Mouse (Mus musculus) limb, embryonic 13.5 days (tissue): ENCODE measurements around the gene Sf3a3. TPM values are rescaled to one million over a fixed set of nuclear protein-coding genes. Genes with fewer than 3 reads are reported as not detected.
"Not testable (repeated sequence)": the region's sequence is repeated elsewhere in the genome, so short reads cannot be mapped to it uniquely, and the experiment has no call there.

Experiments
- ATAC-seq: fragments of 200-750 bp; cut with Nextera tagmentation; 2 replicates; pipeline ENCODE4 v1.8.0; 2017; ENCODE audit warnings: low read depth, moderate number of reproducible peaks, moderate TSS enrichment; ENCODE audit not compliant: low FRiP score
- H3K27ac ChIP-seq: fragments of 300-500 bp; sonication (generic); 2 replicates; pipeline ENCODE4 v1.5.1; 2015; ENCODE audit warnings: inconsistent platforms, mild to moderate bottlenecking, moderate library complexity
- H3K27me3 ChIP-seq: fragments of 300-500 bp; sonication (generic); 2 replicates; pipeline ENCODE4 v1.6.1; 2015; ENCODE audit warnings: mild to moderate bottlenecking, inconsistent platforms
- H3K36me3 ChIP-seq: fragments of 300-500 bp; sonication (generic); 2 replicates; pipeline ENCODE4 v1.6.1; 2015; ENCODE audit warnings: inconsistent platforms, mild to moderate bottlenecking, moderate library complexity
- H3K4me1 ChIP-seq: fragments of 300-500 bp; sonication (generic); 2 replicates; pipeline ENCODE4 v1.6.1; 2015; ENCODE audit warnings: inconsistent platforms
- H3K4me2 ChIP-seq: fragments of 300-500 bp; sonication (generic); replicated peaks from 2 replicates; pipeline ENCODE4 v1.6.1; 2015; ENCODE audit warnings: inconsistent platforms, mild to moderate bottlenecking, moderate library complexity
- H3K4me3 ChIP-seq: fragments of 300-500 bp; sonication (generic); 2 replicates; pipeline ENCODE4 v1.5.1; 2015; ENCODE audit warnings: moderate library complexity, mild to moderate bottlenecking, inconsistent platforms
- H3K9ac ChIP-seq: fragments of 300-500 bp; sonication (generic); 2 replicates; pipeline ENCODE4 v1.6.1; 2015; ENCODE audit warnings: mild to moderate bottlenecking, inconsistent platforms
- H3K9me3 ChIP-seq: fragments of 300-500 bp; sonication (generic); 2 replicates; pipeline ENCODE4 v1.6.1; 2016; ENCODE audit warnings: inconsistent platforms
- WGBS: fragments of 180-500 bp; shearing (Covaris S2); methylation state at CpG from one replicate; pipeline ENCODE4 v1.1.7; 2015; 5-methylcytosine and 5-hydroxymethylcytosine counted together
- polyA plus RNA-seq: library from polyadenylated mRNA; unstranded; fragments of >200 nt; fragmentation: Nextera tagmentation; extraction: Ambion mirVana; gene quantifications from 2 replicates; pipeline ENCODE4 v1.2.1, GENCODE M21; 2015

Gene Sf3a3
- polyA plus RNA-seq, 1 experiment from 2014 or later, result 180 TPM

GRCm38 (mm10) chr4:124701052-124701845, 13.3 kb upstream of the Sf3a3 start:
- ATAC-seq, result peak; percentile 12
- under 1% methylated on average over 22 of the region's 22 CpGs for WGBS
- Histone ChIP-seq H3K4me2 (peak overlapping the region; percentile 77), H3K4me1 (peaks cover 56% of the 10 kb centered on the region), H3K9me3 (no peaks in the 10 kb centered on the region), H3K27ac (peak overlapping the region; percentile 94), H3K4me3 (peak overlapping the region; percentile 93), H3K9ac (peak overlapping the region; percentile 94), H3K36me3 (peaks cover 10% of the 10 kb centered on the region), H3K27me3 (0 out of 2 replicates have a peak, but pooled peaks cover under 1% of the 10 kb centered on the region)

- Histone ChIP-seq H3K9me3 (no peaks in the 10 kb centered on the region), H3K27ac (peak overlapping the region; percentile 94), H3K9ac (peak overlapping the region; percentile 94), H3K4me1 (peaks cover 58% of the 10 kb centered on the region), H3K36me3 (peaks cover 16% of the 10 kb centered on the region), H3K4me2 (peak overlapping the region; percentile 77), H3K27me3 (no peaks in the 10 kb centered on the region), H3K4me3 (peak overlapping the region; percentile 93)
- ATAC-seq, result no peak
- WGBS, result 22% methylated on average over 5 of the region's 5 CpGs
Measured at GRCm38 (mm10) chr4:124701916-124702315, 12.7 kb upstream of the Sf3a3 start.

- Histone ChIP-seq H3K4me2 (peak overlapping the region; percentile 77), H3K27ac (peak overlapping the region; percentile 97), H3K36me3 (peaks cover 26% of the 10 kb centered on the region), H3K4me1 (peaks cover 71% of the 10 kb centered on the region), H3K9ac (peak overlapping the region; percentile 63), H3K27me3 (no peaks in the 10 kb centered on the region), H3K4me3 (peak overlapping the region; percentile 29), H3K9me3 (no peaks in the 10 kb centered on the region)
- WGBS, result 18% methylated on average over 2 of the region's 2 CpGs
- ATAC-seq, result no peak
Measured at GRCm38 (mm10) chr4:124703406-124703805, 11.2 kb upstream of the Sf3a3 start.

- H3K4me1 ChIP-seq, result peaks cover 77% of the 10 kb centered on the region
- H3K9me3 ChIP-seq, result no peaks in the 10 kb centered on the region
- peak overlapping the region; percentile 63 for H3K9ac ChIP-seq
- no peaks in the 10 kb centered on the region for H3K27me3 ChIP-seq
- peak; percentile 3; the same call in 1 of the 2 replicates for ATAC-seq
- peaks cover 26% of the 10 kb centered on the region for H3K36me3 ChIP-seq
- 7% methylated on average over 6 of the region's 6 CpGs for WGBS
- H3K27ac ChIP-seq, result peak overlapping the region; percentile 97
- H3K4me3 ChIP-seq, result peak overlapping the region; percentile 29
- H3K4me2 ChIP-seq, result peak overlapping the region; percentile 77
Measured at GRCm38 (mm10) chr4:124703881-124704796, 10.4 kb upstream of the Sf3a3 start.

GRCm38 (mm10) chr4:124704797-124705474, 9.6 kb upstream of the Sf3a3 start:
- peaks cover 79% of the 10 kb centered on the region for H3K4me1 ChIP-seq
- H3K4me2 ChIP-seq, result peak overlapping the region; percentile 77
- no peaks in the 10 kb centered on the region for H3K9me3 ChIP-seq
- H3K4me3 ChIP-seq, result peak overlapping the region; percentile 29
- peaks cover 26% of the 10 kb centered on the region for H3K36me3 ChIP-seq
- H3K9ac ChIP-seq, result peak overlapping the region; percentile 63
- 18% methylated on average over 11 of the region's 11 CpGs for WGBS
- no peaks in the 10 kb centered on the region for H3K27me3 ChIP-seq
- no peak for ATAC-seq
- peak overlapping the region; percentile 97 for H3K27ac ChIP-seq

- no peak for ATAC-seq
- Histone ChIP-seq H3K27me3 (no peaks in the 10 kb centered on the region), H3K36me3 (peaks cover 26% of the 10 kb centered on the region), H3K4me1 (peaks cover 86% of the 10 kb centered on the region), H3K4me2 (peak overlapping the region; percentile 77; the same call in 1 of the 2 replicates), H3K27ac (peak overlapping the region; percentile 97; the same call in 1 of the 2 replicates), H3K4me3 (no peak overlapping the region), H3K9ac (0 out of 2 replicates have a peak overlapping the region, but pooled peaks have one; percentile 35), H3K9me3 (no peaks in the 10 kb centered on the region)
- WGBS, result 90% methylated on average over 23 of the region's 23 CpGs
Measured at GRCm38 (mm10) chr4:124705661-124706269, 8.8 kb upstream of the Sf3a3 start.

GRCm38 (mm10) chr4:124707381-124708199, 7.0 kb upstream of the Sf3a3 start:
- H3K4me2 ChIP-seq, ATAC-seq, H3K9me3 ChIP-seq, H3K4me3 ChIP-seq, H3K27me3 ChIP-seq, H3K9ac ChIP-seq: not testable (repeated sequence)
- H3K4me1 ChIP-seq, result peaks cover 76% of the 10 kb centered on the region
- H3K36me3 ChIP-seq, result peaks cover 26% of the 10 kb centered on the region
- 84% methylated on average over 25 of the region's 25 CpGs for WGBS
- peak overlapping the region; percentile 97 for H3K27ac ChIP-seq

GRCm38 (mm10) chr4:124708200-124708517, 6.4 kb upstream of the Sf3a3 start:
- WGBS, result 4% methylated on average over 1 of the region's 1 CpGs
- not testable (repeated sequence) for H3K27me3 ChIP-seq, ATAC-seq, H3K9me3 ChIP-seq
- peaks cover 26% of the 10 kb centered on the region for H3K36me3 ChIP-seq
- peak overlapping the region; percentile 29 for H3K4me3 ChIP-seq
- peak overlapping the region; percentile 48; the same call in 1 of the 2 replicates for H3K9ac ChIP-seq
- peak overlapping the region; percentile 97 for H3K27ac ChIP-seq
- H3K4me2 ChIP-seq, result peak overlapping the region; percentile 63
- peaks cover 70% of the 10 kb centered on the region for H3K4me1 ChIP-seq

GRCm38 (mm10) chr4:124708518-124709477, 5.8 kb upstream of the Sf3a3 start:
- H3K4me3 ChIP-seq, result peak overlapping the region; percentile 29
- H3K4me1 ChIP-seq, result peaks cover 64% of the 10 kb centered on the region
- WGBS, result under 1% methylated on average over 41 of the region's 41 CpGs
- peak overlapping the region; percentile 48; the same call in 1 of the 2 replicates for H3K9ac ChIP-seq
- peak overlapping the region; percentile 97 for H3K27ac ChIP-seq
- H3K9me3 ChIP-seq, result no peaks in the 10 kb centered on the region
- H3K4me2 ChIP-seq, result peak overlapping the region; percentile 63
- peaks cover 26% of the 10 kb centered on the region for H3K36me3 ChIP-seq
- peak; percentile 90 for ATAC-seq
- no peaks in the 10 kb centered on the region for H3K27me3 ChIP-seq

GRCm38 (mm10) chr4:124709961-124710446, 4.6 kb upstream of the Sf3a3 start:
- Histone ChIP-seq H3K4me2 (peak overlapping the region; percentile 63), H3K36me3 (peaks cover 26% of the 10 kb centered on the region), H3K4me1 (peaks cover 55% of the 10 kb centered on the region), H3K9me3 (no peaks in the 10 kb centered on the region), H3K27me3 (no peaks in the 10 kb centered on the region), H3K4me3 (peak overlapping the region; percentile 29), H3K9ac (peak overlapping the region; percentile 56), H3K27ac (peak overlapping the region; percentile 97)
- 3% methylated on average over 18 of the region's 18 CpGs for WGBS
- ATAC-seq, result no peak
